Mouse (Mus musculus) lung, postnatal 4 days (tissue): ENCODE measurements around the gene March7.

ENCODE experiments used
- DNase-seq, 2 experiments: peaks; one replicate each; pipeline ENCODE4 v3.0.0; 2021

The March7 gene

DNA sequence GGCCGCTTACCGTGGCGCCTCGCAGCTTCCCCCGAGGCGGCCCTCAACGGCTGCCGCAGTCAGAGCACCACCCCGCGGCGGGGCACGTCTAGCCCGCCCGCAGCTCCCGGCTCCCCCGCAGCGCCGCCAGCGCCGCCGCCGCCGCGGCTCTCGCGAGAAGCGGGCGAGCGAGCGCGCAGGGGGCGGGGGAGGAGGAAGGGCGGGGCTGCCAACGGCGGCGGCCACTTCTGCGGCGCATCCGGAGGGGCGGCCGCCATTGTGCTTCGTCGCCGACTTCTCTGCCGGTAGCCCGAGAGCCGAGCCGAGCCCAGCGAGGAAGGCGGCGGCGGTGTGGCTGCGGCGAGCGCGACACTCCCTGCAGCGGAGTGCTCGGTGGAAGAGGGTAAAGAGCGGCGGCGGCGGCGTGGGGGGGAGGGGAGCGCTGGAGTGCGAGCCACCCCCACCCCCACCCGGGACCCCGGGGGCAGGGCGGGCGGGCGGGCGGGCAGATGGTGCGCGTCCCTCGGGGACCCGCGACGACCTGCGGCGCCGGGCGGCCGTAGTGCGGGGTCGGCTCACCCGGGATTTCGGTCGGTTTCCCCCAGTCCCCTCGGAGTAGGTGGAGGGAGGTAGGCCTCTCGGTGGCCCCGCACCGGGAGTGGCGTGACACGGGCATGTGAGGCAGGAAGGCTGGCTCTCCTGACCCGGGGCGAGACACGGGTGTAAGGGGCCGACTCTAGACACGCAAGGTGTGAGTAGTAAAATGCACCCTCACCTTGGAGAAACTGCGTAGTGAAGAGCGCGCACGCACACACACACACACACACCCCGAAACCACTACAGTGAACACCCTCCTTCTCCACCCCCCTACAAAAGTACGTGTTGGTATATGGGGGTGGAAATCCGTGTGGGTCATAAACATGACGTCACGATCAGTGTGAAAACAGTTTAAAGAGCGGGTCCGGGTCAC lies at the start of gene March7, which contains the start of gene Baz2b:
TSS of gene March7 (plus strand) at position 185 of the 949 bp plus-strand sequence.
TSS of gene Baz2b (minus strand) at position 137 of the 949 bp plus-strand sequence.
- peak; percentile 93 to 95 for DNase-seq

DNA sequence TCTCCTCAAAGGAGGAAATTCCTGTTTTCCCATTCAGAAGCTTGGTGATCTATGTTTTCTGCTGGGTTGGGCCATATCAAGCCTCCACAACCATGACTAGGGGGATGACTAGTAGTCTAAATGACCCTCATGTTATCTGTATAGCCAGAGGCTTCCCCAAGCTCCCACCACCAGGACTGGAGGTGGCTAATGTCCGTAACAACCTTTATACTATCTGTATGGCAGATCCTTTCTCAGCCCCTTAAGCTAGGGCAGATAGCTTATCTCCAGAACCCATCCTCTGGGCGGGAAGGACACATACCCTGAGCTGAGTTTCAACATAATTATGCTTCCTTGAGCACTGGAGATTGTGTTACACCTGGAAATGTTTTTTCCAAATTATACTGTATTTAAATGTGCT lies 45.9 kb upstream of the March7 start:
- no peak for DNase-seq

DNA sequence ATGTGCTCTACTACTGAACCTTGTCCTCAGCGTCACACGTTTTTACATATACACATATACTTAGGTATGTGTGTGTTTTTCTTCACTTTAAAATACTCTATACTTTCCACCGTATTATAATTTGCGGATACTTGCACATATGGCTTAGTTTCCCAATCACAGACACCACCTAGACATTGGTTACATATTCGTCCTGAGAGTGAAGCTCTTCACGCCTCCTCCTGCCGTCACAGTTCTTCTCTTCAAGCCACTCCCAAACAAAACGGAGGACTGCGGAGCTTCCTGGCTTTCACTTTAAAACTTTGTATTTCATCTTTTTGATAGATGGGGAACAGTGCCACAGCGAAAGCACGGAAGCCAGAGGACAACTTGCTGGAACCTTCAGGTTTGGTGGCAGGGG lies 44.0 kb upstream of the March7 start:
- no peak for DNase-seq

DNA sequence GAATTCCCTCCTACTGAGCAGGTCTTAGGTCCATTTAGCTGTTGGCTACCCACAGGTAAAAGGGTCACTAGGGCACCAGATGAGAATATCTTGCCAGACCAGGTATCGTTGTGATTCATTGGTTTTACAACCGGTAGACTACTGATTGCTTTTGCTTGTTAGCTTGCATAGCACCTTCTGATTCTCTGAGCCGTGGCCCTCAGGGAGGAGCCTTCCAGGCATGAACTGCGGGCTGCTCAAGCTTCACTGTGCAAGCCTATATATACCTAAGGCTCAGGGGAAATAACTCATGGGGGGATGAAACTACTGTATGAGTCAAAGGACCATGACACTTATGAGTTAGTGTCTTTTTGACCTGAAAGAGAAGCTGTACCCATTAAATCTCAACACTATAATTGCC lies 42.8 kb upstream of the March7 start:
- no peak for DNase-seq

DNA sequence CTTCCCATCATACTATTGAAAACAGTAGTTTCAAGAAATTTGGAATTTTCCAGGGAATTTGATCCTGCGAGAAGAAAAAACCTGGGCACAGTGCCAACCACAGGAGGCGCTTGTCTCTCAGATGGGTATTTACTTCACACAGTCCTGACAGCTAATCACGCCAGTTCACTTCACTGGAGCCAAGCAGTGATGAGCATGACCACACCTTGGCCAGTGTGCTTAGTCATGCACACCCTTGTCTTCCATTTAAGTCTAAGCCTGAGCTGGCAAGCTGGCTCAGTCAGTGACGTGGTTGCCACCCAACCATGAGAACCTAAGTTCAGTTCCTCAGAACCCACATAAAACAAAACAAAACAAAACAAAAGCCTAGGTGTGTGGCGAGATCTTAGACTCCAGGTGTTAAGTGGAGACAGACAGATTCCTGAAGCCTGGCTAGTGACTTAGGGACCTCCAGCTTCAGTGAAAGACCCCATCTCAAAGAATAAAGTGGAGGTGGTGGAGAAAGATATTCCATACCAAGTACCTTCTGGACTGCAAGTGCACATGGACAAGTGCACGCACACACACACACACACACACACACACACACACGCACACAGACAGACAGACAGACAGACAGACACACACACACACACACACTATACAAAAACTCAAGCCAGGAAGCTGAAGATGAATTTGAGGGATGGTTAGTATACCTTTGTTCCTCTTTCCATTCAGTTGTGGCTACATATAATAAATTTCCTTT lies 37.7 kb upstream of the March7 start:
- DNase-seq: peak; percentile 27

DNA sequence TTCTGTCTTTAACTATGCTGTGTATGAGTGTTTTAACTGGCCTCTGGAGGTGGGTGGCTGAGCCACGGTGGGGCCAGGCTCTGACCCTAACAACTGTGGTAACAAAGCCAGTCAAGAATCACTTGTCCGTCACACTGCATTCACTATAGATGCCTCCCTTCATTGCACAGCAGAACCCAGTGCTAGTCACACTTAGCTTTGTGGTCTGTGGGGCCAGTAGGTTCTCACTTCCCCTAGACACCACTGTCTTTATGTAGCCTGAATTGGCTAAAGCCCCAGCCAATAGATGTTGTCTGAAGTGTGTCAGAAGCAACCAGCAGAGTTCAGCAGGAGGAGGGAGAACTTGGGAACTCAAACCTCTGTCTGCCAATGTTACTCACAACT lies 37.2 kb upstream of the March7 start:
- peak in 1 of 2 experiments; percentile 45 for DNase-seq

DNA sequence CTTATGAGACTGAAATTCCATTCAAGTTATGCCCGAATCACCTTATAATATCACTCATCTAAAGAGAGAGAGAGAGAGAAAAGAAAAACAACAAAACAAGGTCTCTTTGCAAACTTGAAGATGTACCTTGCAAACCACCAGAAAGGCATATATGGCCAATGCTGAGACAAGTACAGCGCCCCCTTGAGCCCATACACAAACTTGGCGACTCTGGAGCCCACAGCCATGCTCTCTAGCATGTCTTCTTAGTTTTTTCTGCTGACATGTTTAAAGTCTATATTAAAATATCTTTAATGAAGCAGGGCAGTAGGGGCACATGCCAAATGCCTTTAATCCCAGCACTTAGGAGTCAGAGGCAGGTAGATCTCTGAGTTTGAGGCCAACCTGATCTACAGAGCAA lies 36.5 kb upstream of the March7 start:
- DNase-seq: no peak

DNA sequence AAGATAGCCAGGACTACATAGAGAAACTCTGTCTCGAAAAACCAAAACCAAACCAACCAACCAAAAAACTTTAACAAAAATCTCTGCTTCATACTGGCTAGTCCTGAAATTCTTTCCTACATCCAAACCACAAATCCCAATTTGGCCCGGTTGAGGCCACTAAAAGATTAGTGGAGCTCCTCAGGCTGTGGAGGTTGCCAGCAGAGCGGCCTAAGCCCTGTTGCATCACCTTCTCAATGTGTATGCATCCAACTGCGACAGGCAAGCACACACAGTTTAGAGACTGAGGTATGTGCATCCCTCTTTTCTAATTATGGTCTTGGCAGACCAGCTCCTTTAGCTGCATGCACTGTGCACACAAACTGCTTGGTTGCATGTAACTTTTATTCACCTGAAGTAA lies 36.1 kb upstream of the March7 start:
- no peak for DNase-seq

DNA sequence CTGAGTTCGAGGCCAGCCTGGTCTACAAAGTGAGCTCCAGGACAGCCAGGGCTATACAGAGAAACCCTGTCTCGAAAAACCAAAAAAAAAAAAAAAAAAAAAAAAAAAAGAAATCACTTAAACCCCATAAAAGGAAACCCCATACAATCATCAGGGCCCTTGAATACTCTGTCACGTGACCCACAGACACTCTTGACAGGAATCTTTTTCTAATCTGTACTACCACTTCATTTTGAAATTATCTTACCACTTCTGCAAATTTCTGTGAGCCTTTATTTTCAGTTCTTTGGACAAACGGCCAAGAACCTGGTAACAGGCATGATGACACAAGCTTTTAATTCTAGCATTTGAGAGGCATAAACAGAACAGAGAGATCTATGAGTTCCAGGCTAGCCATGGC lies 34.6 kb upstream of the March7 start:
- no peak for DNase-seq

DNA sequence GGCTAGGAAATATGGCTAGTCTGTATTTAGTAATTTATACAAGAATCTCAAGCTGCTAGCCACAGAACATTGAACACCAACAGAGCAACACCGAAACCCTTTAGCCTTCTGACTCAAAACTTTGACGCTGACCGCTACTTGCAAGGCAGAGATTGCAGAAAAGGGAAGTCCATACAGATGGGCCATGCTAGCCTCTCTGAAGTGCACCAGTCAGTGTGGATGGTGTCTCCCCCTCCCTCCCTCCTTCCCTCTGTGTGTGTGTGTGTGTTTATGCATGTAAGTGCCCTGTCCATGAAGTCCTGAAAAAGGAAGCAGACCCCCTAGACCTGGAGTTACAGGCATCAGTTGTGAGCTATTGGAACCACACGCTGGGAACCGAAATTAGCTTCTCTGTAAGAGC lies 33.6 kb upstream of the March7 start:
- DNase-seq: peak in 1 of 2 experiments; percentile 20

DNA sequence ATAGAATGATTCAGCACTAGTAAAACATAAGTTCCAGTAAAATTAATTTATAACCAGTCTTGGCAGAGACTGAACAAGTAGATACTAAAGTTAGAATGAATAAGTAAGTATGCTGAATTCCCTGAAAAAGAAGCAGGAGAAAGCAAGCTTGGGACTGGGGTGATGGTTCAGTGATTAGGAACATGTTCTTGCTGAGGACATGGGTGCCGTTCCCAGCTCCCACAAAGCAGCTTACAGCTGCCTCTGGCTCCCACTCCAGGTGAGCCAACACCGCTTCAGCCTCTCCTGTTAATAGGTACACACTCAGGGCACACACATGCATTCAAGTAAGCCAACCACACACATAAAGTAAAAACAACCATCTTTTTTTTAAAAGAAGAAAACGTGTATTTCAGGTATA lies 32.2 kb upstream of the March7 start:
- DNase-seq: no peak

DNA sequence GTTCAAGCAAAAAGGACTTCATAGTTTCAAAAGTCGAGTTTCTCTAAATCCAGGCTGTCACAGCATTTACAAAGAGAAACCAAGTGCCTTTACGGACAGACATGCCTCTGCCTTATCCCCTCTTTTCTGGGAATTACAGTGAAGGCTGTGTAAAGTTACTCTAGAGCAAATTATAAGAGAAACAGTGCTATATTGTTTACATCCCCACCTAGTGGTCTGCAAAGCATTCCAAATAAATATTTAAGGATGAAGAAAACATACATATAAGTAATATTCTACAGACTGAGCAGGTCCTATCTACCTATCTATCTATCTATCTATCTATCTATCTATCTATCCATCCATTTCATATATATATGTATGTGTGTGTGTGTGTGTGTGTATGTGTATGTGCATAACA lies 28.0 kb upstream of the March7 start:
- DNase-seq: no peak

DNA sequence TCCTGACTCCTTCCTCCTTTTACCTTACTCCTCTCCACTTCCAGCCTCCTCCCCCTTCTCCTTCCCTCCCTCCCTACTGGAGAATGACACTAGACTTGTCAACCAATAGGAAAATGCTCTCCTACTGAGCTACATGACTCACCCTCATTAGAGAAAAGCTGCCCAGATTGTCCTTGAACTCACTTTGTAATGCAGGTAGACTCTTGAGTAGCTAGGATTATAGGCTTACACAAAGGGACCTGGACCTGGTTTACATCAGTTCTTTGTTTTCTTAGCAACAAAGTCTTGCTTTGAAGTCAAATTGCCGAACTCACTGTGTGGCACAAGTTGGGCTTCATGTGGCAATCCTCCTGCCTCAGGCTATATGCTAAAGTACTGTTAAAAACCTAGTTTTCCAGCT lies 12.8 kb upstream of the March7 start:
- no peak for DNase-seq

DNA sequence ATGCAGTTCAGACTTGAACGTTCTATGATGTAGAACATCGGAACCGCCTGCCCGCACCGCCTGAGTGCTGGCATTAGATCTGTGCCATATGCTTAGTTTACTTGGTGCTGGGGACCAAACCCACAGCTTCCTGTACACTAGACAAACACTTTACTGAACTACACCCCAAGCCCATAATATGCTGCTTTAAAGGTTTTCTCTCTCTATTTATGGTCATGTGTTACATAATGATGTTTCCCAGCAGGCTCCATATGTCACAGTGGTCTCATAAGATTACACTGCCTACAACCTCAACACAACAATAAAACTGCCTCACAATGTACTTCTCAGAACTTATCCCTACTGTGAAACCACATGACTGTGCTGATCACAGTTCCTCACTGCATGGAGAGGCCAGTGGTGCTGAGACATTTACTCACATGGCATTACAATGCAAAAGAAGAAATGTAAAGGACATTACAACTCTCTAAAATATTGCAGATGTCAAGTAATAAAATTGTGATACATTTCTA lies 9.6 kb upstream of the March7 start:
- DNase-seq: no peak

DNA sequence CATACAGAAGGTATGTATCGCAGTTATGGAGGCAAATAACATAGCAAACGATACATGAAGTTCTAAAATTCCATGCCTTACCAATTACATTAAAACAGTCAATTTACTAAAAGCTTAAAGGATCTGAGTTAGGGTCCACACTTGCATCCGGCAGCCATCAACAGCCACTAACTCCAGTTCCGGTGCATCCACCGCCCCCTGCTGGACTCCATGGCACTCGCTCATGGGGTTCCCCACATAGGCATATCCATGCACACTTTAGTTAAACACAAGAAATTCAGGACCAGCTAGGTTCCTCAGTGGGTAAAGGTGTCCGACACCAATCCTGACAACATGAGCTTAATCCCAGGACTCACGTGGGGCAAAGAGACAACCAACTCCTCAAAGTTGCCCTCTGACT lies 9.0 kb upstream of the March7 start:
- DNase-seq: peak; percentile 53 to 76

DNA sequence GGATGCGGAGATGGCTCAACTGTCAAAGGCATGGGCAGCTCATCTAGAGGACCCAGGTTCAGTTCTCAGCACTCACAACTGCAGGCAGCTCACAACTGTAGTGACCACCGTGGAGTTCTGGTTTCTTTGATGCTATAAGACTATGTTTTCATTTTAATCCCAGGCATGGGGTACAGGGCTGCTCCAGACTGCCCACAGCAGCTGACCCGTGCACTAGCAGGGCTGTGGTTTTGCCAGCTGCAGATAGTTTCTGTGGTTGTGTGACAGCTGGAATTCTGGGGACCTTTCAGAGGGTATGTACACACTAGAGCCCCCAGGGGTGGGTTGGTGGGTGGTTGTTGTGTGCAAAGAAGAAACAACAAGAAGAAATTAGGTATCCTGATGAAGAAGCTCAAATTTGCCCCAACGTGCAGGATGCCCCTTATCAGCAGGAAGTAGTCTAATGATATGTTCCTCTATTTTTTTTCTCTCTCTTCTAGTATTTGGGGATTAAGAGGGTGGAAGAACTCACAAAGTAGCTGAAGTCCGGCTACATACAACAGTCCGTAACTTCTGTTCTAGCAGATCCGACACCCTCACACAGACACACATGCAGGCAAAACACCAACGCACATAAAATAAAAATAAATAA lies 6.7 kb upstream of the March7 start:
- no peak for DNase-seq

DNA sequence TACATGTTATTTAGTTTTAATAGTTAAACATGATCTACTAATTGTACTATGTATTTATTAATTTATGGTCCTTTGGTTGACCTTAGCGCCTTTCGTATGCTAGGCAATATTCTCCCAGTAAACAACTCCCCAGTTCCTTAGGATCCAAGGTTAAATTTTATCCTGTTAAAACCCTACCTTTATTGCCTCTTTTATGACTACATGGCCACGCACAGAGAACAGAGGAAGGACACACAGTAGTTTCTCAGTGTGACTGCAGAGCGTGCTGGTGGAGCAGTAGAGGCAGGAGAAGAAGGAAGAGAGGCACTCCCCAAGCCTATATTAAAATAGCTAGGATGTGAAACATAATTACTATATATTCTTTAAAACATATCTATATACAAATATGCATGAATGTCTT lies 6.0 kb upstream of the March7 start:
- DNase-seq: no peak

DNA sequence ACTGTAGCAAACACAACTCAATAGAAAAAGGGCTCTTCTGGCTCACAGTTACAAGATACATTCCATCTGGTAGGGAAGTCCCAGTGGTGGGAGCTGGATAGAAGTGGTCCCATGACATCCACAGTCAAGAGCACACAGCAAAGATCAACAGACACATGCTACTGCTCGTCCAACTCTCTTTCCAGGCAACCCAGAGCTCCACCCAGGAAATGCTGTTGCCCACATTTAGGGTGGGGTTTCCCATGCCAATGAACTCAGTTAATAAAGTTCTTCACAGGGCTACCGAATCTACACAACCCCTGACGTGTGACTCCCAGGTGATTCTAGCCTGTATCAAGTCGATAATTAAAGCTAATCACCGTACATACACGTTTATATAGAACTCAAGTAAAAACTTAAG lies 5.5 kb upstream of the March7 start:
- DNase-seq: no peak

DNA sequence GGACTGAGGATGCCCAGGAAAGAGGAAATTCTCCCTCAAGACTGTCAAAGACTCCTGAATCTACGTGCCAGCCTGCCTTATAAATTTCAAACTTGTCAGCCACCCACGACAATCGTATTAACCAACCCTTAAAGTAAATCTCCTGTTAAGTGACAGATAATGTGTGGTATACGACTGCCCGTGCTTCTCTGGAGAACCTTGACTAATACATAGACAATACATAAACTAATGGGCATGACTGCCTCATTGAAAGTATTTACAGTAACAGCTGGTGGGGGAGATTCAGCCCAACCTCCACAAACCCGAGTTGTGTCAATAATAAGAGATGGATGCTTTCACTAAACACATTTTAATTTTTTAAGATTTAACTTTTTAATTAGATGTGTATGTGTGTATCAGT lies 3.9 kb upstream of the March7 start:
- no peak for DNase-seq

DNA sequence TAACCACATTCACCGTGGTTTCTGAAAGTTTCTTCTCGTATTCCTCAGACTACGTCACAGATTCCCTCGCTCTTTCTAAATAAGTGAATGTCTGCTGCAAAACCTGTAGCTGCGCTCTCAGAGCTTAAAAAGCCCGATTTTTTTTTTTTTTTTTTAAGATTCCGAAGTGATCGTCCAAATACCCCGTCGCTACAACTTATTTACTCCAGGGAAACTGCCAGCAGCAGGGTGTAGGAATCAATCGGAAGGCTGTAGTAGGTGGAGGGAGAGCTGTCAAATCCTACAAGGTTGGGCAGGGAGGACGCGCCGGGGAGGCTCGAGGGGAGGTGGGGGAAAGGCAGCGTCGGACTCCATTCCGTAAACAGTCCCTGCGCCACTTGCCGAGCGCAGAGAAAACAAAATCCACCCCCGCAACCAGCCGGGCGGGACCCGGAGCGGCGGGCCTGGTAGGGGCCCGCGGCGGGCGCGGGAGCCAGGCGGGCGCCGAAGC lies 520 bp upstream of the March7 start:
- DNase-seq: peak in 1 of 2 experiments; percentile 70

DNA sequence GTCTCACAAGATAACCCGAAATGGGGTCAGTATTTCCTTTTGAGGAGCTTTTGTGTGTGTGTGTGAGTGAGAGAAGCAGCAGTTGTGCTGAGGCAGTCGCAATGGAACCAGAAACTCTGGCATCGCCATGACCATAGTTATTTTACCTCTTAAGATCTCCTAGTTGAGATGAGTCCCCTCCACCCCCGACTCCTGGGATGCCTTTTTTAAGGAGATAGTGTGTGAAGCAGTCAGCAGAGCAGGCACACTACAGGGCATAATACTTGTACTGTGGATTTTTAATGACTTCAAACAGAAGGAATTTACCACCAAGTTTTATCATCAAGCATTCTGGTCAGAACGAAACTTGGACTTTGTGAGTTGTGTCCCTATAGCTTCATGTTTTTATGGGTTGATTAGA lies 1.1 kb downstream of the March7 start:
- DNase-seq: no peak

DNA sequence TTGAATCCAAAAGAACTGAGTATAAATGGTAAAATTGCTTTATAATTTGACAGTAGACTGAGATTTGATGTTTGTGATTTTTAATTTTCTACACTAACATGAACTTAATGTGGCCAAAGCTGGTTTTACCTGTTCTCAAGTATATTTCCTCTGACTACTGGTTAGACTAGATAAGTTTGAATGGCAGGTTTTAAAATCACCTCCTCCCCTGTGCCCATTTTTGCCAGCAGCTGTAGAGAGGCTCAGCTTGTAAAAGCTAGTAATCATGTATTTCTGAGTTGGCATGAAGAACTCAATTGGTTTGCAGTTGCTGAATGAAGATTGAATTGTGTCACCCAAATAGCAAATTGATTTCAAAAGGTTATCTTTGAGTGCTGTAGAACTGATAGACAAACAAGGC lies 2.8 kb downstream of the March7 start:
- no peak for DNase-seq

DNA sequence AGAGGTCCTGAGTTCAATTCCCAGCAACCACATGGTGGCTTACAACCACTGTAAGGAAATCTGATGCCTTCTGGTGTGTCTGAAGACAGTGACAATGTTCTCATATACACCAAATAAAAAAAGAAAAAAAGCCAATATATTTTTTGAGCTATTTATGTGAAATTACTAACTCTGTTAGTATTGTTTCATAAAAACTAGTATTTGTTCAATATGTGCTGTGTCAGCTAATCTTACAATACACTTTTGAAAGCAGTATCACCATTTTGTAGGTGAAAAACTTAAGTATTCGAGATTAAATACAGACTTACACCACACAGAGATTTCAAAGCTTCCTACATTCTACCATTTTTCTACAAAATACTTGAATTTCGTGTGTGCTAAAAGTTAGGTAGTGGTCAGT lies 5.0 kb downstream of the March7 start:
- no peak for DNase-seq
